13 mouse cellular contexts compared by ENCODE assay signal in genomic region chr4:139978716-139979115, GRCm38 (mm10). TPM values are rescaled to one million over a fixed set of nuclear protein-coding genes. Genes with fewer than 3 reads are reported as not detected.
DNase-seq lines count a peak whose midpoint lies in the region; ATAC-seq and TF ChIP-seq lines count a peak whose summit lies in the region.
"Had no signal": no experiment of that assay in that cellular context is flagged by ENCODE, and none has a peak within 500 bp of the region (broad histone marks: within the 10 kb centered on the region; RNA-seq: fewer than 3 reads in every experiment).

No protein-coding gene starts in this region.

- H3K9me3 ChIP-seq in liver, embryonic 12.5 days (replicated peaks), result no peaks in the 10 kb centered on the region
- no peaks in the 10 kb centered on the region for H3K9me3 ChIP-seq in stomach, postnatal 0 days (ENCODE audit: control insufficient read depth, low read length)
- no peaks in the 10 kb centered on the region for H3K9me3 ChIP-seq in midbrain, postnatal 0 days (ENCODE audit: low read length)
- H3K9me3 ChIP-seq: hindbrain, embryonic 12.5 days; limb, embryonic 12.5 days had no signal

- H3K27me3 ChIP-seq in liver, adult 2 months (ENCODE audit: control insufficient read depth, insufficient read depth, low read length), result no peaks in the 10 kb centered on the region
- H3K27me3 ChIP-seq in liver, embryonic 12.5 days (replicated peaks), result 0 out of 2 replicates have a peak, but pooled peaks cover 11% of the 10 kb centered on the region
- no peaks in the 10 kb centered on the region for H3K27me3 ChIP-seq in stomach, postnatal 0 days (ENCODE audit: control insufficient read depth, insufficient read depth, low read length)
- H3K27me3 ChIP-seq in midbrain, postnatal 0 days (ENCODE audit: insufficient read depth, low read length), result no peaks in the 10 kb centered on the region
- H3K27me3 ChIP-seq: hindbrain, embryonic 12.5 days; limb, embryonic 12.5 days had no signal

- H3K4me2 ChIP-seq in liver, embryonic 12.5 days, result no peak overlapping the region
- H3K4me2 ChIP-seq in stomach, postnatal 0 days (replicated peaks; ENCODE audit: low read depth), result no peak overlapping the region
- no peak overlapping the region for H3K4me2 ChIP-seq in midbrain, postnatal 0 days (ENCODE audit: low read depth, low read length, poor library complexity, severe bottlenecking)
- H3K4me2 ChIP-seq: hindbrain, embryonic 12.5 days; limb, embryonic 12.5 days had no signal

- no peak for TF ChIP-seq POLR2A in liver, adult 2 months (IDR thresholded peaks at IDR 0.05; ENCODE audit: extremely low read depth, insufficient read depth, low read length)

- H3K9ac ChIP-seq in liver, adult 2 months (ENCODE audit: low read depth, low read length), result no peak overlapping the region
- H3K9ac ChIP-seq in liver, embryonic 12.5 days, result no peak overlapping the region
- H3K9ac ChIP-seq in stomach, postnatal 0 days (ENCODE audit: low read length), result no peak overlapping the region
- H3K9ac ChIP-seq in midbrain, postnatal 0 days (replicated peaks; ENCODE audit: low read length, poor library complexity, severe bottlenecking), result no peak overlapping the region
- H3K9ac ChIP-seq: hindbrain, embryonic 12.5 days; limb, embryonic 12.5 days had no signal

- 17% methylated on average over 5 of the region's 5 CpGs for WGBS in liver, adult 2 months
- 36% methylated on average over 5 of the region's 5 CpGs for WGBS in liver, embryonic 12.5 days (ENCODE audit: insufficient replicate concordance)
- 23% methylated on average over 5 of the region's 5 CpGs for WGBS in stomach, postnatal 0 days
- WGBS in midbrain, postnatal 0 days, result 47% methylated on average over 5 of the region's 5 CpGs

- no peaks in the 10 kb centered on the region for H3K79me2 ChIP-seq in liver, adult 2 months (ENCODE audit: control insufficient read depth, insufficient read depth, low read length)

- ATAC-seq in liver, embryonic 12.5 days, result no peak
- peak; percentile 86 for ATAC-seq in stomach, postnatal 0 days (ENCODE audit: low FRiP score, low TSS enrichment)
- no peak for ATAC-seq in midbrain, postnatal 0 days (ENCODE audit: low FRiP score)

- no peak for TF ChIP-seq EP300 in stomach, postnatal 0 days (optimal IDR thresholded peaks at IDR 0.05)

- no peak overlapping the region for H3K4me3 ChIP-seq in liver, adult 2 months (ENCODE audit: insufficient read depth, low read depth, low read length)
- H3K4me3 ChIP-seq in liver, embryonic 12.5 days, result no peak overlapping the region
- no peak overlapping the region for H3K4me3 ChIP-seq in stomach, postnatal 0 days (ENCODE audit: low read depth, low read length)
- no peak overlapping the region for H3K4me3 ChIP-seq in midbrain, postnatal 0 days (ENCODE audit: low read depth, low read length)
- H3K4me3 ChIP-seq: hindbrain, embryonic 12.5 days; limb, embryonic 12.5 days had no signal

- H3K36me3 ChIP-seq in liver, adult 2 months (ENCODE audit: control insufficient read depth, insufficient read depth, low read length), result no peaks in the 10 kb centered on the region
- no peaks in the 10 kb centered on the region for H3K36me3 ChIP-seq in liver, embryonic 12.5 days
- H3K36me3 ChIP-seq in stomach, postnatal 0 days (ENCODE audit: control insufficient read depth, insufficient read depth, low read length), result no peaks in the 10 kb centered on the region
- no peaks in the 10 kb centered on the region for H3K36me3 ChIP-seq in midbrain, postnatal 0 days (ENCODE audit: insufficient read depth, low read length)
- H3K36me3 ChIP-seq: hindbrain, embryonic 12.5 days; limb, embryonic 12.5 days had no signal

- H3K27ac ChIP-seq in liver, adult 2 months (replicated peaks; ENCODE audit: insufficient read depth, low read depth, low read length), result no peak overlapping the region
- H3K27ac ChIP-seq in liver, embryonic 12.5 days, result no peak overlapping the region
- peak overlapping the region; percentile 10 for H3K27ac ChIP-seq in stomach, postnatal 0 days (replicated peaks)
- no peak overlapping the region for H3K27ac ChIP-seq in midbrain, postnatal 0 days (ENCODE audit: low read depth, low read length)
- H3K27ac ChIP-seq: limb, embryonic 12.5 days had no signal

- no peak for TF ChIP-seq CTCF in liver, adult 2 months (IDR thresholded peaks at IDR 0.05; ENCODE audit: low read depth, low read length)
- no peak for TF ChIP-seq CTCF in stomach, postnatal 0 days (IDR thresholded peaks at IDR 0.05; ENCODE audit: low read depth)
- no peak for TF ChIP-seq CTCF in midbrain, postnatal 0 days (IDR thresholded peaks at IDR 0.05)

- peak; percentile 51 for DNase-seq in liver, adult 2 months (ENCODE audit: extremely low read depth, low read depth, low spot score)
- DNase-seq in fat pad, adult 2 months (ENCODE audit: extremely low read depth, low read depth, low spot score), result peak; percentile 89
- peak; percentile 79 to 80 for DNase-seq in kidney, postnatal 36 days
- peak; percentile 85 for DNase-seq in stomach, postnatal 0 days (ENCODE audit: low spot score)
- DNase-seq in layer of hippocampus, adult 8-10 months (ENCODE audit: low spot score in 2 of 2), result no peak
- no peak for DNase-seq in layer of hippocampus, postnatal 25 days (ENCODE audit: extremely low spot score in 1 of 2, low spot score in 1 of 2)
- DNase-seq in midbrain, postnatal 0 days (ENCODE audit: low spot score), result no peak
- DNase-seq: cerebellum, postnatal 14 days; gastrocnemius, postnatal 14 days; right cerebral cortex, postnatal 25 days had no signal

- H3K4me1 ChIP-seq in liver, adult 2 months (ENCODE audit: control insufficient read depth, insufficient read depth, low read length), result peaks cover 22% of the 10 kb centered on the region; the same call in 1 of the 2 replicates
- H3K4me1 ChIP-seq in liver, embryonic 12.5 days, result 0 out of 2 replicates have a peak, but pooled peaks cover 10% of the 10 kb centered on the region
- no peaks in the 10 kb centered on the region for H3K4me1 ChIP-seq in stomach, postnatal 0 days (replicated peaks; ENCODE audit: control insufficient read depth, insufficient read depth)
- peaks cover 11% of the 10 kb centered on the region; the same call in 1 of the 2 replicates for H3K4me1 ChIP-seq in midbrain, postnatal 0 days (ENCODE audit: insufficient read depth, low read length)

RNA-seq across cellular contexts. Expression of gene Klhdc7a, which starts 10.9 kb away (rescaled TPM):
- total RNA-seq in liver, adult 2 months (2014; rRNA removed), result 5.2 and 6.8 TPM in 2 replicates
- 4.4 and 7.8 TPM in 2 replicates for polyA plus RNA-seq in liver, adult 2 months (2012; rRNA removed)
- polyA plus RNA-seq in liver, embryonic 12.5 days (2016; fragmentation: Nextera tagmentation; extraction: Ambion mirVana), result 0.06 and 0.10 TPM in 2 replicates
- 1.6 and 1.7 TPM in 2 replicates for polyA plus RNA-seq in stomach, postnatal 0 days (2015; fragmentation: Nextera tagmentation; extraction: Ambion mirVana)
- total RNA-seq in layer of hippocampus, adult 8-10 months (2022), result 10 to 100 TPM in 1 of 4 experiments, 1 to 10 TPM in 3; 8.2 to 10.8 (median 9.0) TPM
- total RNA-seq in layer of hippocampus, postnatal 25 days (2021), result 1 to 10 TPM; 8.1 to 9.8 TPM
- 1.1 and 1.4 TPM in 2 replicates for total RNA-seq in midbrain, postnatal 0 days (2014; rRNA removed)
- 0.25 and 0.36 TPM in 2 replicates for polyA plus RNA-seq in midbrain, postnatal 0 days (2015; fragmentation: Nextera tagmentation; extraction: Ambion mirVana)
- polyA plus RNA-seq: limb, embryonic 12.5 days had no signal

Comparison
In these comparisons a context has a peak if more than half of its experiments do, and no peak if none do; other contexts are left out.
1. DNase-seq: peak in liver, adult 2 months (single experiment), fat pad, adult 2 months (single experiment), kidney, postnatal 36 days (2 of 2) and stomach, postnatal 0 days (single experiment); none in layer of hippocampus, adult 8-10 months (0 of 2), layer of hippocampus, postnatal 25 days (0 of 2) and midbrain, postnatal 0 days (single experiment).